Mouse (Mus musculus): ENCODE data around the gene Ubqln4. TPM values are rescaled to one million over a fixed set of nuclear protein-coding genes. Genes with fewer than 3 reads are reported as not detected.
"Not testable (repeated sequence)": the region's sequence is repeated elsewhere in the genome, so short reads cannot be mapped to it uniquely, and the experiment has no call there.

The Ubqln4 gene
- polyA plus RNA-seq, 1 experiment from 2014 or later, result 62.2 TPM

GRCm38 (mm10) chr3:88579454-88580117, 26.0 kb downstream of the Ubqln4 start:
- H3K9me3 ChIP-seq, result no peaks in the 10 kb centered on the region
- H3K27ac ChIP-seq, result peak overlapping the region; percentile 89
- peaks cover 13% of the 10 kb centered on the region for H3K4me1 ChIP-seq
- H3K4me3 ChIP-seq, result peak overlapping the region; percentile 81
- peak; percentile 95 for DNase-seq (ENCODE audit: low spot score)
- under 1% methylated on average over 34 of the region's 34 CpGs for WGBS
- peaks cover 34% of the 10 kb centered on the region for H3K36me3 ChIP-seq
- no peaks in the 10 kb centered on the region for H3K27me3 ChIP-seq (ENCODE audit: insufficient read depth, poor library complexity, severe bottlenecking)

DNA sequence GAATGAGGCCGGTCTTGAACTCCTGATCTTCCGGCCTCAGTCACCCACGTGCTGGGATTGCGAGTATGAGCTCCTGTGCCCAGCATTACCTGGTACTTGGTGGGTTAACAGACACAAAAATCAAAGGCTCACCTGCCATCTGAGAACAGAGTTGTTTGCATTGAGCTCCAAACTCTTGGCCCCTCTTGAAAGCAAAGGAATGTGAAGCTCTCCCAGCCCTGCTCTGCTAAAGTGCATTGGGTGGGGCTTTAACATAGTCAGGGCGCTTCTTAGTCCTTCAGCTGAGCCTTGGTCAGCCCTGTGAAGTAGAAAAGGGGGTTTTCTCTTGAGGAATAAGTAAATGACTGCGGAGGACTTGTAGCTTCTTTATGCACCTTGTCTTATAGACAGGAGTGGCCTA, 32.2 kb downstream of the Ubqln4 start:
- no peak overlapping the region for H3K27ac ChIP-seq
- peaks cover 8% of the 10 kb centered on the region for H3K4me1 ChIP-seq
- H3K36me3 ChIP-seq, result peaks cover 71% of the 10 kb centered on the region
- DNase-seq (ENCODE audit: low spot score), result no peak
- no peaks in the 10 kb centered on the region for H3K9me3 ChIP-seq
- no peaks in the 10 kb centered on the region for H3K27me3 ChIP-seq (ENCODE audit: insufficient read depth, poor library complexity, severe bottlenecking)
- no peak overlapping the region for H3K4me3 ChIP-seq
- 89% methylated on average over 6 of the region's 6 CpGs for WGBS

GRCm38 (mm10) chr3:88586640-88587039, 33.1 kb downstream of the Ubqln4 start:
- Histone ChIP-seq H3K4me3 (no peak overlapping the region), H3K36me3 (peaks cover 65% of the 10 kb centered on the region), H3K27me3 (ENCODE audit: insufficient read depth, poor library complexity, severe bottlenecking) (no peaks in the 10 kb centered on the region), H3K27ac (no peak overlapping the region), H3K4me1 (peaks cover 17% of the 10 kb centered on the region), H3K9me3 (no peaks in the 10 kb centered on the region)
- 92% methylated on average over 5 of the region's 5 CpGs for WGBS
- DNase-seq (ENCODE audit: low spot score), result no peak

- no peaks in the 10 kb centered on the region for H3K27me3 ChIP-seq (ENCODE audit: insufficient read depth, poor library complexity, severe bottlenecking)
- no peaks in the 10 kb centered on the region for H3K9me3 ChIP-seq
- 27% methylated on average over 5 of the region's 5 CpGs for WGBS
- DNase-seq (ENCODE audit: low spot score), result no peak
- no peak overlapping the region for H3K4me3 ChIP-seq
- peak overlapping the region; percentile 42 for H3K27ac ChIP-seq
- H3K36me3 ChIP-seq, result peaks cover 36% of the 10 kb centered on the region
- H3K4me1 ChIP-seq, result peaks cover 40% of the 10 kb centered on the region
Measured at GRCm38 (mm10) chr3:88590246-88590645, 36.7 kb downstream of the Ubqln4 start.

GRCm38 (mm10) chr3:88591044-88591443, 37.5 kb downstream of the Ubqln4 start:
- Histone ChIP-seq H3K27ac (peak overlapping the region; percentile 13; the same call in 1 of the 2 replicates), H3K4me3 (no peak overlapping the region), H3K27me3 (ENCODE audit: insufficient read depth, poor library complexity, severe bottlenecking) (no peaks in the 10 kb centered on the region), H3K36me3 (peaks cover 32% of the 10 kb centered on the region), H3K9me3 (no peaks in the 10 kb centered on the region), H3K4me1 (peaks cover 40% of the 10 kb centered on the region)
- DNase-seq (ENCODE audit: low spot score), result no peak
- 36% methylated on average over 3 of the region's 3 CpGs for WGBS

- peaks cover 40% of the 10 kb centered on the region for H3K4me1 ChIP-seq
- no peak overlapping the region for H3K27ac ChIP-seq
- WGBS, result 38% methylated on average over 9 of the region's 9 CpGs
- no peak for DNase-seq (ENCODE audit: low spot score)
- H3K36me3 ChIP-seq, result peaks cover 21% of the 10 kb centered on the region
- H3K27me3 ChIP-seq (ENCODE audit: insufficient read depth, poor library complexity, severe bottlenecking), result no peaks in the 10 kb centered on the region
- H3K9me3 ChIP-seq, result no peaks in the 10 kb centered on the region
- no peak overlapping the region for H3K4me3 ChIP-seq
Measured at GRCm38 (mm10) chr3:88591950-88592731, 38.6 kb downstream of the Ubqln4 start.

- H3K27ac ChIP-seq, result no peak overlapping the region
- DNase-seq (ENCODE audit: low spot score), result no peak
- 72% methylated on average over 10 of the region's 10 CpGs for WGBS
- no peak overlapping the region for H3K4me3 ChIP-seq
- peaks cover 12% of the 10 kb centered on the region for H3K36me3 ChIP-seq
- peaks cover 40% of the 10 kb centered on the region for H3K4me1 ChIP-seq
- H3K9me3 ChIP-seq, result no peaks in the 10 kb centered on the region
- H3K27me3 ChIP-seq (ENCODE audit: insufficient read depth, poor library complexity, severe bottlenecking), result no peaks in the 10 kb centered on the region
Measured at GRCm38 (mm10) chr3:88592942-88593576, 39.5 kb downstream of the Ubqln4 start.

GRCm38 (mm10) chr3:88593893-88594580, 40.5 kb downstream of the Ubqln4 start:
- Histone ChIP-seq H3K27ac (no peak overlapping the region), H3K4me3 (no peak overlapping the region), H3K36me3 (peaks cover 4% of the 10 kb centered on the region; the same call in 1 of the 2 replicates), H3K4me1 (peaks cover 40% of the 10 kb centered on the region), H3K9me3 (no peaks in the 10 kb centered on the region), H3K27me3 (ENCODE audit: insufficient read depth, poor library complexity, severe bottlenecking) (no peaks in the 10 kb centered on the region)
- 52% methylated on average over 10 of the region's 10 CpGs for WGBS
- DNase-seq (ENCODE audit: low spot score), result no peak

DNA sequence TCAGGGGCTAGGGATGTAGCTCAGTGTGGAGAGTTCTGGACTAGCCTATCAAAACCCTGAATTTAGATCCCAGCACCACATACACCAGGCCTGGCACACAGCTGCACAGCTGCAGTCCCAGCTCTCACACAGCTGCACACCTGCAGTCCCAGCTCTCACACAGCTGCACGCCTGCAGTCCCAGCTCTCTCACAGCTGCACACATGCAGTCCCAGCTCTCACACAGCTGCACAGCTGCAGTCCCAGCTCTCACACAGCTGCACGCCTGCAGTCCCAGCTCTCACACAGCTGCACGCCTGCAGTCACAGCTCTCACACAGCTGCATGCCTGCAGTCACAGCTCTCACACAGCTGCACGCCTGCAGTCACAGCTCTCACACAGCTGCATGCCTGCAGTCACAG, 43.0 kb downstream of the Ubqln4 start:
- not testable (repeated sequence) for H3K4me3 ChIP-seq; H3K36me3 ChIP-seq; H3K27me3 ChIP-seq (ENCODE audit: insufficient read depth, poor library complexity, severe bottlenecking); DNase-seq (ENCODE audit: low spot score); H3K9me3 ChIP-seq; H3K27ac ChIP-seq
- peaks cover 24% of the 10 kb centered on the region for H3K4me1 ChIP-seq
- WGBS, result 79% methylated on average over 4 of the region's 4 CpGs

- Histone ChIP-seq H3K4me3 (no peak overlapping the region), H3K27ac (no peak overlapping the region), H3K4me1 (peaks cover 25% of the 10 kb centered on the region), H3K36me3 (no peaks in the 10 kb centered on the region), H3K9me3 (no peaks in the 10 kb centered on the region), H3K27me3 (ENCODE audit: insufficient read depth, poor library complexity, severe bottlenecking) (no peaks in the 10 kb centered on the region)
- WGBS, result 80% methylated on average over 4 of the region's 4 CpGs
- DNase-seq (ENCODE audit: low spot score), result no peak
Measured at GRCm38 (mm10) chr3:88602466-88602865, 48.9 kb downstream of the Ubqln4 start.

- H3K36me3 ChIP-seq, result no peaks in the 10 kb centered on the region
- H3K27me3 ChIP-seq (ENCODE audit: insufficient read depth, poor library complexity, severe bottlenecking), result no peaks in the 10 kb centered on the region
- peaks cover 34% of the 10 kb centered on the region for H3K4me1 ChIP-seq
- DNase-seq (ENCODE audit: low spot score), result peak; percentile 86
- no peaks in the 10 kb centered on the region for H3K9me3 ChIP-seq
- whole genome bisulfite sequencing, result 22% methylated on average over 6 of the region's 6 CpGs
- H3K27ac ChIP-seq, result 0 out of 2 replicates have a peak overlapping the region, but pooled peaks have one; percentile 37
- H3K4me3 ChIP-seq, result no peak overlapping the region
Measured at GRCm38 (mm10) chr3:88603714-88604161, 50.2 kb downstream of the Ubqln4 start.

DNA sequence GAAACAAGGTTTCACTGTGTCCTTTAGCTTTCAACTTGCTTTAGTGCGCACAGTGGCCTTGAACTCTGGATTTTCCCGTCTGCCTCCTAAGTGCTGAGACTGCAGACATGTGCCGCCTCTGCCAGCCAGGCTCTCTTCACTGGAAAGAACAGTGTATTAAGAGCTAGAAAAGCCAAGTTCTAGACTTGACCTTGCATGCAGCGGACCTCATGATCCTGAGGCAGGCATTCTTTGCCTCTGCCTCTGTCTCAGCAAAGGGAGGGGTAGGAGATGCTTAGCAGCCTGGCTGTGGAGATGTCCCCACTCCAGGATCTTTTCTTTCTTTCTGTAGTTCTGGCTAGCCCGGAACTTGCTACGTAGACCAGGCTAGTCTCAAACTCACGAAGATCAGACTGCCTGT, 51.3 kb downstream of the Ubqln4 start:
- H3K27ac ChIP-seq, result no peak overlapping the region
- 84% methylated on average over 7 of the region's 7 CpGs for WGBS

More for the DNA sequence above, 51.3 kb downstream of the Ubqln4 start:
- Histone ChIP-seq H3K36me3 (no peaks in the 10 kb centered on the region), H3K27me3 (ENCODE audit: insufficient read depth, poor library complexity, severe bottlenecking) (no peaks in the 10 kb centered on the region), H3K9me3 (no peaks in the 10 kb centered on the region), H3K4me1 (peaks cover 40% of the 10 kb centered on the region), H3K4me3 (no peak overlapping the region)
- no peak for DNase-seq (ENCODE audit: low spot score)

Measured in heart, embryonic 10.5 days (tissue).